Mouse (Mus musculus) megakaryocyte, adult 5-6 weeks (primary cell): Measurements from ENCODE around the gene Nfe2l2. TPM values are rescaled to one million over a fixed set of nuclear protein-coding genes. Genes with fewer than 3 reads are reported as not detected.
"Not testable (repeated sequence)": the region's sequence is repeated elsewhere in the genome, so short reads cannot be mapped to it uniquely, and the experiment has no call there.

Source experiments
- ATAC-seq: 2 replicates; pipeline ENCODE4 v1.8.0; 2016; ENCODE audit warnings: mild to moderate bottlenecking, inconsistent platforms; ENCODE audit not compliant: poor library complexity, severe bottlenecking
- total RNA-seq, 2 experiments: library from RNA; stranded (forward) in 1 of 2; stranded (reverse) in 1 of 2; fragments of 153-499, 151-499 nt in 1 of 2; fragments of 221-1000, 200-1000 nt in 1 of 2; gene quantifications; 2 replicates each; pipeline versions ENCODE4 v1.2.3 to v1.2.4; 2015 to 2017

Nfe2l2 gene
- total RNA-seq, 2 experiments from 2014 or later = 81.2 to 148 TPM

DNA sequence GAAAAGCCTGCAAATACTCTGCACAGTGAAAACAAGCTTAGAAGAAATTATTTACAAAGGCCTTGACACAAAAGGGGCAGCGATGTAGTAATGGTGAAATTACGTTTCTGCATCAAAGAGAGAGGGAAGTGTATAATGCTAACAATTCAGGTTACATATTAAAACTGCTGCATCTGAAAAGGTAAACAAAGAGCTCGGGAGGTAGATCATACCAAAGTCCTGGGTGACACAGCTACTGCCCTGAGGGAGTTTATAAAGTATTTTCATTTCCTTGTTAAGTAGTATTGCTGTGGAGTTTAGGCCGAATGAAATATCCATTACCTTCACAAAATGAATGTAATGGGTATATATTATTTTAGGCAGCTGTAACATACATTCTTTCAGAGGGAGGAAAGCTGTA is 10.3 kb upstream of the Nfe2l2 start:
- ATAC-seq = no peak

DNA sequence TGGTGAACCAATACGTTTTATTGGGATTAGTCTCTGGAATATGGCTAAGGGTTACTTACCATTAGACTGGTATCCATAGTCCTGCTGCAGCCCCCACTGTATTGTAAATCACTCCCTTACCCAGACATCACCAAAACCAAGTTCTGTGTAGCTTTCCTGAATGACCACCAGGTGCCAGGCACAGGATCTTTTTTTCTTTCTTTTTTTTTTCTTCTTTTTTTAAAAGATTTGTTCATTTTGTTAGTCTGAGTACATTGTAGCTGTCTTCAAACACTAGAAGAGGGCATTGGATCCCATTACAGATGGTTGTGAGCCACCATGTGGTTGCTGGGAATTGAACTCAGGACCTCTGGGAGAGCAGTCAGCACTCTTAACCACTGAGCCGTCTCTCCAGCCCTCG is 8.6 kb upstream of the Nfe2l2 start:
- no peak for ATAC-seq

DNA sequence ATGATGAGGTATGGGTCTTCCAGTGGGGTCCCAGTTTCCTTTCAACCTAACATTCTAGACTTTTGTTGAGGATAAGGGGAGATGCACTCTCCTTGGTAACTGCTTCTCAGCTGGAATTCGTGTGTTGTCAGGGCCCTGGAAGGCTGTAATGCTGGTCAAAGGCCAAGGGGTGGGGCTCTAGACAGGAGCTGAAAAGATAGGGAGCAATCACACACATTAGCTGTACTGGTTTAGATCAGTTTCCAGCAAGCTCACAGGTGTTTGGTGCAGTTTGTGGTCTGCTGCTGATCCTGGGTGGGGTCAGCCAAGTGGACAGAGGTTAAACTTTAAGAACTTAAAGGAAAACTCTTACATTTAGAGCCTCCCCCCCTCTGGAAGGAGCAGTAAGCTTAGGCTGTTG is 3.0 kb upstream of the Nfe2l2 start:
- no peak for ATAC-seq

- no peak for ATAC-seq
These were observed 2.0 kb upstream of the Nfe2l2 start for GRCm38 (mm10) chr2:75706435-75706834.

DNA sequence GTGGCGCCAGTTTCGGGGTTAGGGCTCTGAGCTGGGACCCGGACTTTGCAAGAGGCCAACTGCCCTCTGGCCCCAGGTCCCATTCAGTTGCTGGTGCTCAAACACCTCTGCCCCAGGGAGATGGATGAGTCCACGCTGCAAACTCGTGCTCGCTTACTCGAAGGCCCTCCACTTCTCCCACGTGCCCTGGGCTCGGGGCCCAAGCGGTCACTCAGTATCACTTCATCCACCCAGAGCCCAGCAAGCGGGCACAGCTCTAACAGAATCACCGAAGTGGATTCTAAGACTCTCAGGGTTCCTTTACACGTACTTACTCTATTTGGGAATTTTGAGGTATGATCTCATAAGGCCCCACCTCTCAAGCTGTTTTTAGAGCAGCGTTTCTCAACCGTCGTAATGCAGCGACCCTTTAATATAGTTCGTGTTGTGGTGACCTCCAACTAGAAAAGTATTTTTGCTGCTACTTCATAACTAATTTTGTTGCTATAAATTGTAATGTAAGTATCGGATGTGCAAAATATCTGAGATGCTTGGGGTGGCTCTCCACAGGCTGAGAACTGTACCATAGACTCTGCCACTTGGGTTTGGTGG is 816 bp upstream of the Nfe2l2 start:
- ATAC-seq = peak; percentile 16

GRCm38 (mm10) chr2:75703375-75704181 is 863 bp downstream of the Nfe2l2 start:
- peak; percentile 56 for ATAC-seq

DNA sequence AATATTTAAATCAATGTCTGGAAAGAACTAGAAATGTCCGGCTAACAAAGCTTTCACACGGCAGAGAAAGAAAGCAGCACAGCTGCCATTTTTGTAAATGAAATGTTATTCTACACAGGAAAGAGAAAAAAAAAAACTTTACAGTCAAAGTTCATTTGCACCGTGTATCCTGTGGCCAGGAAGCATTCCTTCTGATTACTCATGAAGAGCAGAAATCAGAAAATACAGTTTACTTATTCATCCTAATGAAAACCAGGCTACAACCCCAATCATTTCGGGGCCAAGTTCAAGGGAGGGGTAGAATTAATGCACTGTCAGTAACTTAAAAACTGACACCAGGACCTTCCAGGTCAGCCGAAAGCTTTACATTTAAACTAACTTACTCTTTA is 1.9 kb downstream of the Nfe2l2 start:
- no peak for ATAC-seq

DNA sequence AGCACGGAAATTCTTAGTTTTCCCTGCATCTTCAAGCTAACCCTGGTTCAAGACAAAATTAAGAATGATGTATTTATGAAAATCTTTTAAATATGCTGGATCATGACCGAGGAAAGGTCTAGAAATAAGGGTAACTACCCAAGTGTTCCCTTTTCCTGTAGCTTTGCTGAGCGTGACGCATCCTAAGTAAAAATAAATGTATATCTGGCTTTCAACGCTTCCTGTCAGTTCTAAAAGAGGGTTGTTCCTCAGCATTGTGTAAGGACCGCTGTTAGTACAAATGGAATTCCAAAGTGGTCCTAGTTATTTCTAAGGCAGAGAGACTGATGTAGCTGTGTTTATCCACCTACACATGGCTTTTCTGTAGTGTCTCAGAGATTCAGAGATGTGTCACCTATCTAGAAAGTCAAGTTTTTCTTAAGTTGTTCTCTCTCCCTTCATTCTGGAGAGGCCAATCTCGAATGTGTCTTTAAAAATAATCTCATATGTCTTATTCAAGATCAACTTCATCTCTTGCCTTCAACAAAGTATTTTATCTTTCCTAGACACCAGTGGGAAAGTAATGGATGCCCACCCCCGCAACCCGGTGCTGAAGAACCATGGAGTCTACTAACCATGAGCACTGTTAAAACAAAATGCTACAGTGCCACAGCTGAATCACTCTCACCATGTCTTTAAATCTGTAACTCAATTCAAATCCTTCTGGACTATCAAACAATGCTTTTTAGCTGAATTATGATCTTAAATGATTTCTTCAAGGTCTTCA is 2.4 kb downstream of the Nfe2l2 start:
- ATAC-seq = no peak

DNA sequence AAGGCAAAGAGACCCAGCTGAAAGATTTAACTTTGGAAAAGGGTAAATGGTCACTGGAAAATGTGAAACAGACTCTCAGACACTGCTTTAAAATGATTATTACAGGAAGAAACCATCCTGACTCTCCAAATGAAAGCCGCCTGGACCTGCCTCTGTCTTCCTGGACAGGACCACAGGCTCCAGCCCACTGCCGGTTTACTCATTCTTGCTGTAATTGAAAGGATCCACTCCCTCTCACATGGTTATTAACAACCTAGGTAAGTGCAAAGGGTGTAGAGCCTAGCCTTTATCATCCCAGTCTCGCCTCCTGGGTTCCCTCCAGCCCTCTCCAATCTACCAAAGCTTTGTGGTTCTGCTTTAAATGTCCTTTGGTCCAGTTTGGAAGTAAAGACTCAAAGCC is 3.2 kb downstream of the Nfe2l2 start:
- no peak for ATAC-seq

- ATAC-seq = no peak
These were observed 3.9 kb downstream of the Nfe2l2 start for GRCm38 (mm10) chr2:75700543-75700942.

DNA sequence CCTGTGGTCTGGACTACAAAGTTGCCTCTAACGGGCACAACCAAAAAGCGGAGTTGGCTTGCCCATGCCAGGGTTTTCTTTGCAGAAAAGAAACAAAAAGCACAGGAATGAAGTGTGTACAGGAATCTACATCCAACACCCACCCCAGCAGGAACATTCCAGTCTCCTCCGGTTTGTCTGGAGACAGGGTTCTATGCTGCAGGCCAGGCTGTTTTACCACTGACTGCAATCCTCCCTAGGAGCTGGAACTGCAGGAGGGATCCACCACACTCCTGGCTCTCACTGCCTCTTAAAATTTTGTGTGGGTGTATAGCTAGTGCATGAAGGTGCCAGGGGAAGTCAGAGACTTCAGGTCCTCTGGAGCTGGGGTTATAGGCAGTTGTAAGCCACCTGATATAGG is 5.6 kb downstream of the Nfe2l2 start:
- ATAC-seq = no peak

GRCm38 (mm10) chr2:75698007-75698406 is 6.4 kb downstream of the Nfe2l2 start:
- ATAC-seq = peak; percentile 66

- ATAC-seq = no peak
These were observed 7.2 kb downstream of the Nfe2l2 start for GRCm38 (mm10) chr2:75697222-75697621.

DNA sequence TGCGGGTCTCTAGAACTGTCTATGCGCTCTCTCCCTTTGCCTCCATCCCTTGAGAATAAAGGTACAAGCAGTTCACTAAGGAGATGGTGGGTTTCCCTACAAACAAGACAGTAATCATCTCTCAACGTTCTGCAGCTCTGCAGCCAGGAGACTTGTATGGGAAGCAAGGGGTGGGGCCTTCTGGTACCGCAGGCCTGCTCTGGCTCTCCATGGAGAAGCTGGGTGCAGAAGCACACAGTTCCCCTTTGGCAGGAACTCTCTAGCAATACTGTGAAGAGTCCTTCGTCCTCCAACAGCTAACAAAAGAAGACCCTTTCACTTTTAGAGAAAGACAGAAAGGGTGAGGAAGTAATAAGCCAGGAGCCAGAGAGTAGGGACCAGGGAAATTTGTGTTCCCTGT is 8.1 kb downstream of the Nfe2l2 start:
- peak; percentile 80 for ATAC-seq

GRCm38 (mm10) chr2:75695676-75696350 is 8.6 kb downstream of the Nfe2l2 start:
- ATAC-seq = peak; percentile 16; the same call in 1 of the 2 replicates

DNA sequence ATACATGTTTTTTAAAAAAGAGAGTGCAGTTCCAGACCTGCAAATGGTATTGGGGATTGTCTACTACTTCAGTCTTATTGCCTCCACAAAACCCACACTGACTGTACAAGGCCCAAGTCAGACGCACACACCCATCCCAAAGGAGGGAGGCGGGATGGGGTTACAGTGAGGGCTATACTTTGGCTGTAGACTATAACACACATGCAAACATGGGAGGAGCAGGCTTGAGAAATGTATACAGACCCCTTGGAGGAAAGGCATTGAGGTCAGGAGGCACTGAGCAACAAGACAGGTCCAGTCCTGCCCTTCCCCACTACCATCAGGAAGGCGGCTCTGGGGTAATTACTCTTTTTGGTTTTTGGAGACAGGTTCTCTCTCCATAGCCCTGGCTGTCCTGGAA is 9.5 kb downstream of the Nfe2l2 start:
- ATAC-seq = not testable (repeated sequence)

DNA sequence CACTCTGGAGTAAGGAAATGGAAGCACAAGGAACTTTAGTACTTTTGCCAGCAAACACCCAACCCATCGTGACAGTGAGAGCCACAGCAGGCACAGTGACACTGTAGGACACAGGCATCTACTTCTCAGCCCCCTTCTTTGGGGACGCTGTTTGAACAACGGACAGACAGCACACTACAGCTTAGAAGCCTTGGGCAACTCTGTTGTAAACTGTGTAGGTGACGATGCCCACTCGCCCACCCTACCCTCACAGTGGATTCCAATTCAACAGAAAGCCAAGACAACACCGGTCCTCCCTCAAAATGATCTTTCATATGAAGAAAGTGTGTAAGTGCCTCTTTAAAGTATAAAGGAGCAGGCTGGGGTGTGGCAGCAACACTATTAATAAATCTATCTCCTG is 12.1 kb downstream of the Nfe2l2 start:
- no peak for ATAC-seq

GRCm38 (mm10) chr2:75691316-75691715 is 13.1 kb downstream of the Nfe2l2 start:
- no peak for ATAC-seq

- no peak for ATAC-seq
These were observed 13.8 kb downstream of the Nfe2l2 start for GRCm38 (mm10) chr2:75690656-75691055.

DNA sequence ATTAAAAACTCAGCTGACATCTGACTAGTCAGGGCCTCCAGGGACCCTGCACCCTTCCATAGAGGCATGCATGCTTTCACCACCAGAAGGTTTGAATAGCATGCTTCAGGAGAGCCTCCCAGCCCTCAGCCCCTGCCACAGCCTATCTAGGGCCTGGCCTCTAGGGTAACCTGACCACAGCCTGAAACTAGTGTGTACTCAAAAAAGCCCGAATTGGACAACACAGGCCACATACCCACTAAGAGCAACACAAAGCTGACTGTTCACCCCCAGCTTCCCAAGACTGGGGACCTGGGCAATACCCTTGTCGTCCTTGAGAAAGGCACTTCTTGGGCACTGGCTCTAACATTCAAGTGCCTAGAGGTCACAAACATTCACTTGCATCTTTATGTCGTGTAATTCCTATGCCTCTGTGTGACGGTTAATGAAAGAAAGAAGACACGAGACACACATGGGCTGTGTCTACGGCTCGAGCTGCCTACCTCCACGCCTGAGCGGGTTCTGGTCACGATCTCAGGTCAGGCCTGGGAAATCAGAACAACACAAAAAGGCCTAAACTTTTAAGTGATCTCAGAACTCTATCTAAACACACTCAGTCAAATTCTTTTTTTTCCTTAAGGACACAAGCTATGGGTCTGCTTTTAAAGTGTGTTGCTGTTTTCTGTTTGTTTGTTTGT is 14.8 kb downstream of the Nfe2l2 start:
- ATAC-seq = no peak

DNA sequence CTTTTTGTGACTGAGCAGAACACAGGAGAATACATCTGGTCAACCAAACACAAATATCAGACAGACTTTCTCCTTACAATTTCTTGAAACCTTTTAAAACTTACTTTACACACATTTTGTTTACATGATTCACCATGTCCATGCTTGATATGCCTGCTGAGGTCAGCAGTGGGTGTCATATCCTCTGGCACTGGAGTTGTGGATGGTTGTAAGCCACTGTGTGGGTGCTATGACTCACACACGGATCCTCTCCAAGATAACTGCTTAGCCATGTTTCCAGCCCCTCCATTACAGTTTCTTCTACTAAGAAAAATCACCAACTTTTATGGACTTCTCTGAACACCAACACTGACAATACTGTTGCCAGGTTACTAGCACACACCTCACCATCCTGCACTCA is 15.5 kb downstream of the Nfe2l2 start:
- no peak for ATAC-seq
